Mouse (Mus musculus): Measurements from ENCODE around the gene BC017158. TPM values are rescaled to one million over a fixed set of nuclear protein-coding genes. Genes with fewer than 3 reads are reported as not detected.
A peak's percentile ranks its signal among the peaks of the same experiment; 100 is the strongest.

Gene BC017158
- polyA plus RNA-seq, 1 experiment from 2014 or later: 16.7 TPM

DNA sequence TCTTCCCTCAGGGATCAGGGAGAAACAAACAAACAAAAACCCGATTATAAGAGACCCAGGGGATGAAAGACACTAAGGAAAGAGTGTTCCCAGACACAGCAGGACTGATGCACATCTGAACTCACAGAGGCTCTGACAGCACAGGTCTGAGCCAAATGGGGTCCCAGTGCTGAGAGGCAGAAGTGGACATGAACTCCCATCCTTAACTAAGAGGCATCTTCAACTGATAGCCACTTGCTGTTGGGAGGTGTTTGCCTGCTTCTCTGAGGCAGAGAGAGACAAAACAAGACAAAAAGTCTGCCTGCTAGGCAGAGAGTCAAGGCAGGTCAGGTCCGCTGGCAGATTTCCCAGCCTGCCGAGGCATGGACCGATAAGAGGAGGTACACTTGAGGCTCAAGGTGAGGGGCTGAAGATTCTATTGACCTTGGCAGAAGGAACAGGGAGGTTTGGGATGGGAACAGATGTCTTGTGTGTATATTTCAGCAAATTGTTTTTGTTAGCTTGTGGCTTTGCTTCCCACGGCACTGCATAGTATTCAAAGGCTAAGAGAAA lies 41.1 kb downstream of the BC017158 start:
- WGBS (ENCODE audit: insufficient replicate concordance): 52% methylated on average over 5 of the region's 5 CpGs

DNA sequence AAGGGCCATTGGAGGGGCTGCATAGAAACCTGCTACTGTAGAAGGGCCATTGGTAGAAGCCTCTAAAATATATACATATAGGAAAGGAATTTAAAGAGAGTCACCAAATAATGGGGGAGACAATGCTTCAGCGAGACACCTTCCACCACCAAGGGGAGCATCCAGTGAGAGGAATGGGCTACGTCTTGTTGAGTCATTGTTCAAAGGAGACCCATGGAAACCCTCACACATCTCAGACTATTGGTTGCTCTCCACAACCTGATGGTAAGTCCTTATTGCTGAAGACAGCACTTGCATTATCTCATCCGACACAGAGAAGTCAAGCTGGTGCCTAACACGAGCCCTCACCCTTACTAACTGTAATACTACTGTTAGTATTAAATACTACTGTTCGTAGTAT lies 42.2 kb downstream of the BC017158 start:
- no peak overlapping the region for H3K4me3 ChIP-seq (replicated peaks)
- WGBS (ENCODE audit: insufficient replicate concordance): 70% methylated on average over 5 of the region's 5 CpGs
- H3K27ac ChIP-seq: no peak overlapping the region
- ATAC-seq (ENCODE audit: low read depth) (no peak), DNase-seq (no peak)
- H3K9me3 ChIP-seq (replicated peaks): no peaks in the 10 kb centered on the region
- H3K4me1 ChIP-seq (replicated peaks): peaks cover 27% of the 10 kb centered on the region
- no peaks in the 10 kb centered on the region for H3K36me3 ChIP-seq
- H3K9ac ChIP-seq: no peak overlapping the region
- peaks cover 74% of the 10 kb centered on the region for H3K27me3 ChIP-seq
- no peak overlapping the region for H3K4me2 ChIP-seq

More for the DNA sequence above, 41.1 kb downstream of the BC017158 start:
- peaks cover 70% of the 10 kb centered on the region for H3K27me3 ChIP-seq
- H3K4me2 ChIP-seq: no peak overlapping the region
- no peaks in the 10 kb centered on the region for H3K36me3 ChIP-seq
- H3K4me1 ChIP-seq (replicated peaks): peaks cover 27% of the 10 kb centered on the region
- no peak overlapping the region for H3K4me3 ChIP-seq (replicated peaks)
- H3K9me3 ChIP-seq (replicated peaks): no peaks in the 10 kb centered on the region
- H3K9ac ChIP-seq: no peak overlapping the region
- no peak overlapping the region for H3K27ac ChIP-seq
- no peak for DNase-seq
- ATAC-seq (ENCODE audit: low read depth): no peak

DNA sequence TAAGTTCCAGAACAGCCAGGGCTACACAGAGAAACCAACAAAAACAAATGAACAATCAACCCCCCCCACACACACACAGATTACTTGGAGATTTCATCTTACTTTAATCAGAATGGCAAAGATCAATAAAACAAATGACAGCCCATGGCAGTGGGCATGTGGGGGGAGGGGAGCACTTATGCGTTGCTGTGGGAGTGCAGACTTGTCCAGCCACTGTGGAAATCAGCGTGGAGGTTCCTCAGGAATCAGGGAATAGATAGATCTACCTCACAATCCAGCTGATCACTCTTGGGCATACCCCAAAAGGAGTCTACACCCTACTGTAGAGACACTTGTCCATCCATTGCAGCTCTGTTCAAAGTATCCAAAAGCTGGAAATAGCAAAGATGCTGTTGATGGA lies 43.0 kb downstream of the BC017158 start:
- no peak overlapping the region for H3K4me2 ChIP-seq
- peaks cover 66% of the 10 kb centered on the region for H3K27me3 ChIP-seq
- no peak overlapping the region for H3K9ac ChIP-seq
- H3K9me3 ChIP-seq (replicated peaks): no peaks in the 10 kb centered on the region
- no peak overlapping the region for H3K4me3 ChIP-seq (replicated peaks)
- ATAC-seq (ENCODE audit: low read depth) (no peak), DNase-seq (no peak)
- WGBS (ENCODE audit: insufficient replicate concordance): 50% methylated on average over 2 of the region's 2 CpGs
- no peaks in the 10 kb centered on the region for H3K36me3 ChIP-seq
- H3K27ac ChIP-seq: no peak overlapping the region
- H3K4me1 ChIP-seq (replicated peaks): peaks cover 27% of the 10 kb centered on the region

DNA sequence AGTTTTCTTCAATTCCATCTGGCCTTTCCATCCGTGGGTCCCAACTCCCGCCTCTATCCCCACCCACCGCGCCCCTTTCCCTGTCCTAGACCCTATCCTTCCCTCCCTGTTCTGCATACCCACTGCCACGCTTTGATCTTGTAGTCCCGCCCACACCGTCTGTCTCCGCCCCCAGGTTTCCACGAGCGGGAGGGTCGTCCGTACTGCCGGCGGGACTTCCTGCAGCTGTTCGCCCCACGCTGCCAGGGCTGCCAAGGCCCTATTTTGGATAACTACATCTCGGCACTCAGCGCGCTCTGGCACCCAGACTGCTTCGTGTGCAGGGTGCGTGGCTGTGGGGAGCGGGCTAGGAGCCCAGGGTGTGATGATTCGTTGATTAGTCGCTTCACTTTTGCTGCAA lies 45.4 kb downstream of the BC017158 start:
- Histone ChIP-seq H3K9ac (no peak overlapping the region), H3K4me2 (peak overlapping the region; percentile 47), H3K9me3 (replicated peaks) (no peaks in the 10 kb centered on the region), H3K4me1 (replicated peaks) (peaks cover 30% of the 10 kb centered on the region), H3K27me3 (peaks cover 58% of the 10 kb centered on the region), H3K36me3 (no peaks in the 10 kb centered on the region), H3K4me3 (replicated peaks) (no peak overlapping the region), H3K27ac (no peak overlapping the region)
- no peak for ATAC-seq (ENCODE audit: low read depth)
- no peak for DNase-seq
- 30% methylated on average over 24 of the region's 24 CpGs for WGBS (ENCODE audit: insufficient replicate concordance)

DNA sequence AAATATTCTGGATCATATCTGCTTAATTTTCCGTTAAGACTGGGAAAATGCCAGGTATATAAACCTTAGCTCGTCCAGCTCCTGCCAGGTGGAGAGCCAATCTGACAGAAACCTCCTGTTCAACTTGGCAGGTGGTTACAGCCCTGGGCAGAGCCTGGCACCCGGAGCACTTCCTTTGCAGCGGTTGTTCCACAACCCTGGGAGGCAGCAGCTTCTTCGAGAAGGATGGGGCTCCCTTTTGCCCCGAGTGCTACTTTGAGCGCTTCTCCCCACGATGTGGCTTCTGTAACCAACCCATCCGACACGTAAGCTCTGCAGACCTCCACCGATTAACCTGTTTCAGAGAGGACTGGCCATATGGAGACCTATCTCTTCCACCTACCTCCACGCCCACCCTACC lies 46.0 kb downstream of the BC017158 start:
- H3K4me3 ChIP-seq (replicated peaks): no peak overlapping the region
- no peak overlapping the region for H3K27ac ChIP-seq
- no peak overlapping the region for H3K4me2 ChIP-seq
- peaks cover 34% of the 10 kb centered on the region for H3K4me1 ChIP-seq (replicated peaks)
- H3K36me3 ChIP-seq: no peaks in the 10 kb centered on the region
- H3K9me3 ChIP-seq (replicated peaks): no peaks in the 10 kb centered on the region
- WGBS (ENCODE audit: insufficient replicate concordance): 66% methylated on average over 12 of the region's 12 CpGs
- ATAC-seq (ENCODE audit: low read depth): no peak
- H3K9ac ChIP-seq: no peak overlapping the region
- DNase-seq: no peak
- H3K27me3 ChIP-seq: peaks cover 52% of the 10 kb centered on the region

DNA sequence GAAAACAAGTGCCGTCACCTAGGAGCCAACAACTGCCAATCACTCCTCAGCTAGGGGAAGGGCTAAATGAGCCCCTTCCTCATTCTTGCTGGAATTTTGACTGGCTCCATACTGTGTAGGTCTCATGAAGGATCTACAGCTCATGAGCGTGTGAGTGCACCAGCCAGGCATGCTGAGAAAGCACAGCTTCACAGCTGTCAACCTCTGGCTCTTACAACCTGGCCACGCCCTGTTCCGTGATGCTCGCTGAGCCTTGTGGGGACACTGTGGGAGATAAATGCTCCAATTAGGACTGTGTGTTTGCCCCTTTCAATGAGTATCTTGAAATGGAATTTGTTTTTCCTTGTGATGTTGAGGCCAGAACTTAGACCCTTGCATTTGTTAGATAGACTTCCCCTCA lies 48.0 kb downstream of the BC017158 start:
- Histone ChIP-seq H3K4me2 (no peak overlapping the region), H3K4me3 (replicated peaks) (no peak overlapping the region), H3K9me3 (replicated peaks) (no peaks in the 10 kb centered on the region), H3K27me3 (peaks cover 40% of the 10 kb centered on the region), H3K36me3 (peaks cover 8% of the 10 kb centered on the region; the same call in 1 of the 2 replicates), H3K4me1 (replicated peaks) (peaks cover 46% of the 10 kb centered on the region), H3K9ac (no peak overlapping the region), H3K27ac (no peak overlapping the region)
- DNase-seq (no peak), ATAC-seq (ENCODE audit: low read depth) (no peak)
- WGBS (ENCODE audit: insufficient replicate concordance): 65% methylated on average over 5 of the region's 5 CpGs

DNA sequence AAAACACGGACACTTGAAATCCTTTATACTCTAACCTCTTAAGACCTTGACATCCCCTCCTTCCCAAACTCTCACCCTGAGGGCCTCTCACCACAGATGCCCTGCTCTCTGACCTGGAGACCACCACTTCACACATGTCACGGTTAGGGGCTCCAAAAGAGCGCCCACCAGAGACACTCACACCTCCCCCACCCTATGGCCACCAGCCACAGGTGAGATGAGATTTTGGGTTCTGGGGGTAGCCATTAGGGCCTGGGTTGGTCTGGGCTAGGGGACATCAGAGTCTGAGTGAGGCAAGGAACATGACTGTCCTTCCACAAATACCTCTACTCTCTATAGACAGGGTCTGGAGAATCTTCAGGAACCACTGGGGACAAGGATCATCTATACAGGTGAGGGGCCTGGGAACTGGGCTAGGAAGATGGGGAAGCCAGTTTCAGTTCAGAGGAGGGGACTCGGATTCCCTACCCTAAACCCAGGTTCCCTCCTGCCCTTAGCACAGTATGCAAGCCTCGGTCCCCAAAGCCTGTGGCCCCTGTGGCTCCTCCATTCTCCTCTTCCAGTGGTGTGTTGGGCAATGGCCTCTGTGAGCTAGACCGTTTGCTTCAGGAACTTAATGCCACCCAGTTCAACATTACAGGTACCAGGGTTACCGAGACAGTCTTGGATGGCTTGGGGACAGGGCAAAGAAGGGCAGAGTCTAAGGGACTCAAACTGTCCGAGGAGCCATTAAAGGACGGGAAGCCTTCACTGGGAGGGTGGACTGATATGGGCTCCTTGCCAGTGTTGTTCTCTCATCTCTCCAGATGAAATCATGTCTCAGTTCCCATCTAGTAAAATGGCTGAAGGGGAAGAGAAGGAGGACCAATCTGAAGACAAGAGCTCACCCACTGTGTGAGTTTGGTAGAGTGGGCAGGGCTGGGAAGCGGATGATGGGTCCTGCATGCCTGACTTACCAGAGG lies 49.6 kb downstream of the BC017158 start:
- no peak overlapping the region for H3K27ac ChIP-seq
- no peaks in the 10 kb centered on the region for H3K9me3 ChIP-seq (replicated peaks)
- DNase-seq: no peak
- peaks cover 20% of the 10 kb centered on the region for H3K36me3 ChIP-seq
- WGBS (ENCODE audit: insufficient replicate concordance): 77% methylated on average over 10 of the region's 10 CpGs
- H3K9ac ChIP-seq: no peak overlapping the region
- H3K4me2 ChIP-seq: peak overlapping the region; percentile 86; the same call in 1 of the 2 replicates
- H3K4me3 ChIP-seq (replicated peaks): peak overlapping the region; percentile 61; the same call in 1 of the 2 replicates
- ATAC-seq (ENCODE audit: low read depth): no peak
- H3K4me1 ChIP-seq (replicated peaks): peaks cover 46% of the 10 kb centered on the region
- H3K27me3 ChIP-seq: peaks cover 31% of the 10 kb centered on the region

DNA sequence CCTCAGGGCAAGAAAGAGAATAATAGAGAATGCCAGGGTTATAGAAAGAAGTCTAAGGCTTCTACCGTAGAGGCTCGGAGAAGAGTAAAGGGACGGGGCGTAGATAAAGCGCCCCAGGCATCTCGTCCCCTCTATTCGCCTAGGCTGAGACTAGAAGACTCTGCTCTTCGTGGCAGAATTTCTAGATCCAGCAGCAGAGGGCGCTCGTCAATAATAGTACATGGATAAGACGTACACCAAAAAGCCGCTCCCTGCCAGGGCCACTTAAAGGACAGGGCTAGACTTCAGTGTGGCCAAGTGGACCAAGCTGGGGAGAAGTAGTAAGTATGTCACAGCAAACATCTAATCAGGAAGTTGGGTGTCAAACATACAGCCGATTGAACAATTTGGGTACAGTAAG lies 50.5 kb downstream of the BC017158 start:
- Histone ChIP-seq H3K4me3 (replicated peaks) (peak overlapping the region; percentile 61), H3K4me1 (replicated peaks) (peaks cover 42% of the 10 kb centered on the region), H3K36me3 (peaks cover 29% of the 10 kb centered on the region)

DNA sequence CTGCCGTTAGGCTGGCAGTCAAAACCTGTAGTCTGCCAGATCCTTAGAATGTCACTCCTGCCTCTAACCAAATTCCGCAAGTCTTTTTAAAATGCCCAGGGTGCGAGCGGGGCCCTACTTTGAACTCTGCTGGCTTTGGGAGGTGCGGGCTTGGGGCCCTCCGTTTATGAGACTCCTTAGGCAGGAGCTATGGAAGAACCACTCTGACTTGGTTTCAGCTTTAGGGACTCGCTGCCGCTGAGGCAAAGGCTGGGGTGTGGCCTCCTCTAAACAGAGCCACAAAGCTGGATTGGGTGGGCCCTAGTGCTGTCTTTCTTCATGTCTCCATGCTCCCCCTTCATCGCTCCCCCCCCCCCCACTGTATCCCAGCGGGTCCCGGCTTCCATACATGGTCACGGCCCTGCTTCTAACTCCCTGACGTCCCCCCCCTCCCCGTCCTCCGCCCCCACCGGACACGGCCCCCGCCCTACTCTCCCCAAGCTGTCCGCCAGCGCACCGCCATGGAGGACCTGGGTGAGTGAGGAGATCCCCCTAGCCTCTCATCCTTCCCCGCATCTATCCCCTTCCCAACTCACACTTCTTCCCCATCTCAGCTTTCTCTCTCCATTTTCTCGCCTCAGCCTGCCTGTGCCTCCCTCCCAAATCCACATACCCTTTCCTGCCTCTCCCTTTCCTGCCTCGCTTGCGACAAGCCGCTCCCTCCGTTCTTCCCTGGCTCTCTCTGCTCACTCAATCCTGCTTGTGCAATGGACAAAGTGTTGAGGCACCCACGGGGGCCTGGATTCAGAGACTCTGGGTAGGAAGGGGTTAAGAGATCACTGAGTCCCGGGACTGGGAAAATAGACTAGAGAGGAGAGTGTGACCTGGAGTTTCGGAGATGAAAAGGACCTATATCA lies 51.2 kb downstream of the BC017158 start, which contains the start of gene Tgfb1i1:
Gene Tgfb1i1 (plus strand): TSS at position 317 of the 896 bp plus-strand sequence.
- H3K9me3 ChIP-seq (replicated peaks): no peaks in the 10 kb centered on the region
- H3K27ac ChIP-seq: peak within 1 kb of the TSS; percentile 58
- DNase-seq: no peak
- 11% methylated on average over 30 of the region's 30 CpGs for WGBS (ENCODE audit: insufficient replicate concordance)
- H3K4me3 ChIP-seq (replicated peaks): peak within 1 kb of the TSS; percentile 61
- peak within 1 kb of the TSS; percentile 73 for H3K9ac ChIP-seq
- H3K27me3 ChIP-seq: peaks cover 15% of the 10 kb centered on the region; the same call in 1 of the 2 replicates
- peak within 1 kb of the TSS; percentile 86 for H3K4me2 ChIP-seq
- ATAC-seq (ENCODE audit: low read depth): peak; percentile 49
- peaks cover 36% of the 10 kb centered on the region for H3K36me3 ChIP-seq
- peaks cover 37% of the 10 kb centered on the region for H3K4me1 ChIP-seq (replicated peaks)

More for the DNA sequence above, 50.5 kb downstream of the BC017158 start:
- peak overlapping the region; percentile 73 for H3K9ac ChIP-seq
- 1% methylated on average over 13 of the region's 13 CpGs for WGBS (ENCODE audit: insufficient replicate concordance)
- peaks cover 22% of the 10 kb centered on the region for H3K27me3 ChIP-seq
- ATAC-seq (ENCODE audit: low read depth) (peak; percentile 88), DNase-seq (peak; percentile 74)
- peak overlapping the region; percentile 86 for H3K4me2 ChIP-seq
- H3K9me3 ChIP-seq (replicated peaks): no peaks in the 10 kb centered on the region
- peak overlapping the region; percentile 58 for H3K27ac ChIP-seq

DNA sequence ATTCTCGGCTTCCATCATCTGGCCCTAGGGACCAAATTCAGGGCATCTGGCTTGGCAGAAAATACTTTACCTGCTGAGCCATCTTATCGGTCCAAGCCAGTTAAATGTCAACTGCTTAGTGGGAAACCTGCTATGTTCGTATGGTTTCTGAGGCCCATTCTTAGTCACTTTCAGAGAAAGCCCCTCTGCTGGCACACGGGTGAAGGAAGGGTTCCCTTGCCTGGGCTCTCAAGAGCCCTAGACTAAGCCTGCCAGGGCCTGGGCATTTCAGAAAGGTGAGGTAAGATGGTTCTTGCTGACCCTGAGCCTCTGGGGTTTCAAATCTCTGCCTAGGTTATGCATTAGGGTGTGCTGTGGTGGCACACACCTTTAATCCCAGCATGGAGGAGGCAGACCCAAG lies 52.4 kb downstream of the BC017158 start:
- no peaks in the 10 kb centered on the region for H3K9me3 ChIP-seq (replicated peaks)
- H3K4me1 ChIP-seq (replicated peaks): peaks cover 45% of the 10 kb centered on the region
- no peak overlapping the region for H3K4me3 ChIP-seq (replicated peaks)
- H3K9ac ChIP-seq: no peak overlapping the region
- no peak overlapping the region for H3K4me2 ChIP-seq
- peaks cover 10% of the 10 kb centered on the region; the same call in 1 of the 2 replicates for H3K27me3 ChIP-seq
- H3K36me3 ChIP-seq: peaks cover 48% of the 10 kb centered on the region
- DNase-seq (no peak), ATAC-seq (ENCODE audit: low read depth) (no peak)
- WGBS (ENCODE audit: insufficient replicate concordance): 81% methylated on average over 4 of the region's 4 CpGs
- no peak overlapping the region for H3K27ac ChIP-seq

Measured in liver, embryonic 13.5 days (tissue).